Mouse (Mus musculus) ovary, postnatal 36 days (tissue): ENCODE results near the gene S100a16.

Experiments used
- DNase-seq: peaks from one replicate; pipeline ENCODE4 v3.0.0; 2022; ENCODE audit warnings: low spot score, mixed read lengths

The S100a16 gene

GRCm38 (mm10) chr3:90525421-90525820 is 11.6 kb upstream of the S100a16 start:
- DNase-seq: no peak

- DNase-seq: no peak
Observed at GRCm38 (mm10) chr3:90526076-90526475, 11.0 kb upstream of the S100a16 start.

GRCm38 (mm10) chr3:90526580-90526979 is 10.5 kb upstream of the S100a16 start, which contains the start of gene S100a14:
TSS of gene S100a14 (plus strand) at chr3:90526856.
- no peak for DNase-seq

GRCm38 (mm10) chr3:90527291-90527873 is 9.7 kb upstream of the S100a16 start:
- DNase-seq: no peak

- DNase-seq: no peak
Observed at GRCm38 (mm10) chr3:90531713-90532112, 5.3 kb upstream of the S100a16 start.

GRCm38 (mm10) chr3:90535446-90535845 is 1.6 kb upstream of the S100a16 start:
- no peak for DNase-seq

- no peak for DNase-seq
Observed at GRCm38 (mm10) chr3:90537905-90538296, 847 bp downstream of the S100a16 start.

- no peak for DNase-seq
Observed at GRCm38 (mm10) chr3:90540904-90541303, 3.9 kb downstream of the S100a16 start.

GRCm38 (mm10) chr3:90549676-90550420 is 12.8 kb downstream of the S100a16 start:
- DNase-seq: no peak

- DNase-seq: no peak
Observed at GRCm38 (mm10) chr3:90550421-90550790, 13.4 kb downstream of the S100a16 start.

GRCm38 (mm10) chr3:90552231-90552630 is 15.2 kb downstream of the S100a16 start:
- no peak for DNase-seq

- DNase-seq: no peak
Observed at GRCm38 (mm10) chr3:90555954-90556353, 18.9 kb downstream of the S100a16 start.

- no peak for DNase-seq
Observed at GRCm38 (mm10) chr3:90560008-90560628, 23.1 kb downstream of the S100a16 start, which contains the start of gene S100a3. TSS of gene S100a3 (plus strand) at chr3:90560578.

GRCm38 (mm10) chr3:90574691-90575090 is 37.6 kb downstream of the S100a16 start:
- no peak for DNase-seq

- DNase-seq: no peak
Observed at GRCm38 (mm10) chr3:90575320-90575719, 38.3 kb downstream of the S100a16 start.

- no peak for DNase-seq
Observed at GRCm38 (mm10) chr3:90576351-90577001, 39.4 kb downstream of the S100a16 start.

GRCm38 (mm10) chr3:90579433-90579832 is 42.4 kb downstream of the S100a16 start:
- DNase-seq: no peak

GRCm38 (mm10) chr3:90581141-90581540 is 44.1 kb downstream of the S100a16 start:
- DNase-seq: no peak

GRCm38 (mm10) chr3:90582156-90582555 is 45.1 kb downstream of the S100a16 start:
- no peak for DNase-seq

- no peak for DNase-seq
Observed at GRCm38 (mm10) chr3:90582556-90582955, 45.5 kb downstream of the S100a16 start.

- DNase-seq: no peak
Observed at GRCm38 (mm10) chr3:90583893-90584292, 46.8 kb downstream of the S100a16 start.

- peak; percentile 41 for DNase-seq
Observed at GRCm38 (mm10) chr3:90585595-90585994, 48.5 kb downstream of the S100a16 start.
